Mouse (Mus musculus): Measurements from ENCODE around the gene Usp21. TPM values are rescaled to one million over a fixed set of nuclear protein-coding genes. Genes with fewer than 3 reads are reported as not detected.
"Not testable (repeated sequence)": the region's sequence is repeated elsewhere in the genome, so short reads cannot be mapped to it uniquely, and the experiment has no call there.

The Usp21 gene
- polyA plus RNA-seq (2015; fragmentation: Nextera tagmentation; extraction: Ambion mirVana), result 92.3 and 101 TPM in 2 replicates

- Histone ChIP-seq H3K4me2 (ENCODE audit: low read length) (peak within 1 kb of the TSS; percentile 65), H3K9ac (ENCODE audit: low read depth, low read length) (peak within 1 kb of the TSS; percentile 99), H3K27ac (ENCODE audit: low read depth, low read length) (peak within 1 kb of the TSS; percentile 97), H3K9me3 (ENCODE audit: control insufficient read depth, low read length) (no peaks in the 10 kb centered on the region), H3K4me1 (ENCODE audit: control insufficient read depth, insufficient read depth, low read depth, low read length) (peaks cover 18% of the 10 kb centered on the region), H3K4me3 (ENCODE audit: low read length) (peak within 1 kb of the TSS; percentile 94), H3K27me3 (replicated peaks; ENCODE audit: control insufficient read depth, insufficient read depth, low read length) (no peaks in the 10 kb centered on the region), H3K36me3 (ENCODE audit: control insufficient read depth, insufficient read depth, low read length) (peaks cover 23% of the 10 kb centered on the region)
- WGBS, result under 1% methylated on average over 49 of the region's 49 CpGs
- peak; percentile 95 for ATAC-seq
Measured at GRCm38 (mm10) chr1:171287136-171288081, at the start of gene Usp21. TSS of gene Usp21 (minus strand) at chr1:171287991.

GRCm38 (mm10) chr1:171330216-171330560, 42.4 kb upstream of the Usp21 start:
- Histone ChIP-seq H3K27me3 (replicated peaks; ENCODE audit: control insufficient read depth, insufficient read depth, low read length) (no peaks in the 10 kb centered on the region), H3K27ac (ENCODE audit: low read depth, low read length) (peak overlapping the region; percentile 100), H3K9me3 (ENCODE audit: control insufficient read depth, low read length) (no peaks in the 10 kb centered on the region), H3K4me2 (ENCODE audit: low read length) (peak overlapping the region; percentile 77), H3K4me3 (ENCODE audit: low read length) (peak overlapping the region; percentile 90), H3K4me1 (ENCODE audit: control insufficient read depth, insufficient read depth, low read depth, low read length) (peaks cover 32% of the 10 kb centered on the region), H3K36me3 (ENCODE audit: control insufficient read depth, insufficient read depth, low read length) (no peaks in the 10 kb centered on the region), H3K9ac (ENCODE audit: low read depth, low read length) (peak overlapping the region; percentile 99)
- whole genome bisulfite sequencing, result 0% methylated on average over 4 of the region's 4 CpGs
- no peak; the same call in 1 of the 2 replicates for ATAC-seq

GRCm38 (mm10) chr1:171329433-171330215, 41.8 kb upstream of the Usp21 start:
- peak overlapping the region; percentile 100 for H3K27ac ChIP-seq (ENCODE audit: low read depth, low read length)
- under 1% methylated on average over 50 of the region's 61 CpGs for WGBS
- H3K4me2 ChIP-seq (ENCODE audit: low read length), result peak overlapping the region; percentile 77
- no peaks in the 10 kb centered on the region for H3K27me3 ChIP-seq (replicated peaks; ENCODE audit: control insufficient read depth, insufficient read depth, low read length)
- H3K9ac ChIP-seq (ENCODE audit: low read depth, low read length), result peak overlapping the region; percentile 99
- H3K4me3 ChIP-seq (ENCODE audit: low read length), result peak overlapping the region; percentile 90
- peaks cover 32% of the 10 kb centered on the region for H3K4me1 ChIP-seq (ENCODE audit: control insufficient read depth, insufficient read depth, low read depth, low read length)
- H3K9me3 ChIP-seq (ENCODE audit: control insufficient read depth, low read length), result no peaks in the 10 kb centered on the region
- ATAC-seq, result peak; percentile 88
- H3K36me3 ChIP-seq (ENCODE audit: control insufficient read depth, insufficient read depth, low read length), result no peaks in the 10 kb centered on the region; the same call in 1 of the 2 replicates

- ATAC-seq, result peak; percentile 97
- under 1% methylated on average over 35 of the region's 48 CpGs for WGBS
- no peaks in the 10 kb centered on the region for H3K27me3 ChIP-seq (replicated peaks; ENCODE audit: control insufficient read depth, insufficient read depth, low read length)
- peak within 1 kb of the TSS; percentile 99 for H3K9ac ChIP-seq (ENCODE audit: low read depth, low read length)
- peak within 1 kb of the TSS; percentile 90 for H3K4me3 ChIP-seq (ENCODE audit: low read length)
- no peaks in the 10 kb centered on the region; the same call in 1 of the 2 replicates for H3K36me3 ChIP-seq (ENCODE audit: control insufficient read depth, insufficient read depth, low read length)
- peak within 1 kb of the TSS; percentile 77 for H3K4me2 ChIP-seq (ENCODE audit: low read length)
- no peaks in the 10 kb centered on the region for H3K9me3 ChIP-seq (ENCODE audit: control insufficient read depth, low read length)
- H3K27ac ChIP-seq (ENCODE audit: low read depth, low read length), result peak within 1 kb of the TSS; percentile 100
- peaks cover 32% of the 10 kb centered on the region for H3K4me1 ChIP-seq (ENCODE audit: control insufficient read depth, insufficient read depth, low read depth, low read length)
Measured at GRCm38 (mm10) chr1:171328839-171329432, 41.1 kb upstream of the Usp21 start, which contains the start of gene Dedd. TSS of gene Dedd (plus strand) at chr1:171329145.

- peak overlapping the region; percentile 99 for H3K9ac ChIP-seq (ENCODE audit: low read depth, low read length)
- peak overlapping the region; percentile 77 for H3K4me2 ChIP-seq (ENCODE audit: low read length)
- peaks cover 29% of the 10 kb centered on the region for H3K4me1 ChIP-seq (ENCODE audit: control insufficient read depth, insufficient read depth, low read depth, low read length)
- no peaks in the 10 kb centered on the region for H3K9me3 ChIP-seq (ENCODE audit: control insufficient read depth, low read length)
- H3K4me3 ChIP-seq (ENCODE audit: low read length), result peak overlapping the region; percentile 90
- WGBS, result 26% methylated on average over 9 of the region's 9 CpGs
- H3K27me3 ChIP-seq (replicated peaks; ENCODE audit: control insufficient read depth, insufficient read depth, low read length), result no peaks in the 10 kb centered on the region
- no peaks in the 10 kb centered on the region; the same call in 1 of the 2 replicates for H3K36me3 ChIP-seq (ENCODE audit: control insufficient read depth, insufficient read depth, low read length)
- no peak for ATAC-seq
- peak overlapping the region; percentile 100 for H3K27ac ChIP-seq (ENCODE audit: low read depth, low read length)
Measured at GRCm38 (mm10) chr1:171328244-171328643, 40.5 kb upstream of the Usp21 start.

- 83% methylated on average over 4 of the region's 4 CpGs for WGBS
- not testable (repeated sequence) for H3K4me2 ChIP-seq (ENCODE audit: low read length)
Measured at GRCm38 (mm10) chr1:171326588-171326987, 38.8 kb upstream of the Usp21 start.

GRCm38 (mm10) chr1:171325571-171325970, 37.8 kb upstream of the Usp21 start:
- no peaks in the 10 kb centered on the region for H3K9me3 ChIP-seq (ENCODE audit: control insufficient read depth, low read length)
- no peaks in the 10 kb centered on the region for H3K27me3 ChIP-seq (replicated peaks; ENCODE audit: control insufficient read depth, insufficient read depth, low read length)
- no peak overlapping the region for H3K4me3 ChIP-seq (ENCODE audit: low read length)
- H3K27ac ChIP-seq (ENCODE audit: low read depth, low read length), result no peak overlapping the region
- ATAC-seq, result no peak
- no peak overlapping the region for H3K4me2 ChIP-seq (ENCODE audit: low read length)
- no peak overlapping the region for H3K9ac ChIP-seq (ENCODE audit: low read depth, low read length)
- WGBS, result 83% methylated on average over 2 of the region's 2 CpGs
- no peaks in the 10 kb centered on the region; the same call in 1 of the 2 replicates for H3K36me3 ChIP-seq (ENCODE audit: control insufficient read depth, insufficient read depth, low read length)
- peaks cover 20% of the 10 kb centered on the region for H3K4me1 ChIP-seq (ENCODE audit: control insufficient read depth, insufficient read depth, low read depth, low read length)

More at GRCm38 (mm10) chr1:171326588-171326987, 38.8 kb upstream of the Usp21 start:
- ATAC-seq; H3K9me3 ChIP-seq (ENCODE audit: control insufficient read depth, low read length); H3K27ac ChIP-seq (ENCODE audit: low read depth, low read length); H3K27me3 ChIP-seq (replicated peaks; ENCODE audit: control insufficient read depth, insufficient read depth, low read length); H3K4me3 ChIP-seq (ENCODE audit: low read length); H3K9ac ChIP-seq (ENCODE audit: low read depth, low read length); H3K36me3 ChIP-seq (ENCODE audit: control insufficient read depth, insufficient read depth, low read length): not testable (repeated sequence)
- H3K4me1 ChIP-seq (ENCODE audit: control insufficient read depth, insufficient read depth, low read depth, low read length), result peaks cover 29% of the 10 kb centered on the region

GRCm38 (mm10) chr1:171322012-171322411, 34.2 kb upstream of the Usp21 start:
- Histone ChIP-seq H3K4me1 (ENCODE audit: control insufficient read depth, insufficient read depth, low read depth, low read length) (peaks cover 4% of the 10 kb centered on the region), H3K9me3 (ENCODE audit: control insufficient read depth, low read length) (no peaks in the 10 kb centered on the region), H3K4me3 (ENCODE audit: low read length) (no peak overlapping the region), H3K27ac (ENCODE audit: low read depth, low read length) (no peak overlapping the region), H3K36me3 (ENCODE audit: control insufficient read depth, insufficient read depth, low read length) (no peaks in the 10 kb centered on the region; the same call in 1 of the 2 replicates), H3K9ac (ENCODE audit: low read depth, low read length) (no peak overlapping the region), H3K4me2 (ENCODE audit: low read length) (no peak overlapping the region), H3K27me3 (replicated peaks; ENCODE audit: control insufficient read depth, insufficient read depth, low read length) (no peaks in the 10 kb centered on the region)
- 77% methylated on average over 1 of the region's 1 CpGs for WGBS
- ATAC-seq, result peak; percentile 37; the same call in 1 of the 2 replicates

Measured in hindbrain, embryonic 16.5 days (tissue).